Mouse (Mus musculus) cerebral cortex, adult 2 months (tissue): ENCODE results near the gene Ccdc114.

Experiments used
- WGBS: fragments of 180-500 bp; shearing (Covaris S2); methylation state at CpG from one replicate; pipeline ENCODE4 v1.1.7; 2018; 5-methylcytosine and 5-hydroxymethylcytosine counted together

Ccdc114 gene

DNA sequence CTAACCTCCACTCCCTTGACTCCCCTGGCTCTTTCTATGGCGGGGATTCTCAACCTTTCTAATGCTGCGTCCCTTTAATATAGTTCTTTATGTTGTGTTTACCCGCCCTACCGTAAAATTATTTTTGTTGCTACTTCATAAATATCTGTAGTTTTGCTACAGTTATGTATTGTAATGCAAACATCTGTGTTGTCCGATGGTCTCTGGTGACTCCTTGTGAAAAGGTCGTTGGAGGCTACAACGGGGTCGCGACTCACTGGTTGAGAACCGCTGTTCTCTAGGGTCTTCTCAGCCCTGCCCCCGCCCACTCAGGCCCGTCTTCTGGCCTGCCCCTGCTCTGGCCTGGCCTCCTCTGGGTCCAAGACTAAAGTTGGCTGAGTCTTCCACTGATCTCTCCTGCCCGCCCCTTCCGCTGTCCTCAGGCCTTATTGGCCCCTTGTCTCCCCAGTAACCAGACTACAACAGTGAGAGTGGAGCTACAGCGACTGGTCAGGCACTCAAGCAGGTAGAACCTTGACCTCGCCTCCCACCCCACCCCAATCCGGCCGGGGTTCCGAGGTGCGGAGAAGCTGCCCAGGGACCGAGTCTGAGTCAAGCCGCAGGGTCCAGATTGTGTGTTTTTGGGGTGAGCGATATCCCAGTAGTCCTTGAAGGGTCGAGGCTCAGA is at the start of gene Ccdc114:
Gene Ccdc114 (plus strand): TSS at position 311 of the 667 bp plus-strand sequence.
- WGBS, result 12% methylated on average over 24 of the region's 24 CpGs

DNA sequence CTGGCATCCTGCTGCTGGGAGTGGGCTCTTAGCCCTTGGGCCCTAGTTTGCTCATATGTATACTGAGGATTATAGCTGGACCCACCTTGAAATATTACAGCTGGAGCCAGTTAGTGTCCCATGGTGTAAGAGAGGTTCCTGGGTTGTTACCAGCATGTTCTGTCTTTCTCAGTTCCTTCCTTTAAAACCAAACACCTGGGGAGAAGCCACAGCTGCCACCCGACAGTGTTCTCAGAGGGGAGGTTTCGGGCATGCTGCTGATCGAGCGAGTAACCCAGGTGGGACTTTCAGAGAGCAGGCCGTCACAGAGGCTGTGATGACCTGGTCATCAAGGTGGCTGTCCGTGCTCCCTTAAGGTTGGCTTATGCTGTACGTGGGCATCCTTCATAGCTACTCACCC is 47.0 kb upstream of the Ccdc114 start:
- 98% methylated on average over 7 of the region's 7 CpGs for WGBS

DNA sequence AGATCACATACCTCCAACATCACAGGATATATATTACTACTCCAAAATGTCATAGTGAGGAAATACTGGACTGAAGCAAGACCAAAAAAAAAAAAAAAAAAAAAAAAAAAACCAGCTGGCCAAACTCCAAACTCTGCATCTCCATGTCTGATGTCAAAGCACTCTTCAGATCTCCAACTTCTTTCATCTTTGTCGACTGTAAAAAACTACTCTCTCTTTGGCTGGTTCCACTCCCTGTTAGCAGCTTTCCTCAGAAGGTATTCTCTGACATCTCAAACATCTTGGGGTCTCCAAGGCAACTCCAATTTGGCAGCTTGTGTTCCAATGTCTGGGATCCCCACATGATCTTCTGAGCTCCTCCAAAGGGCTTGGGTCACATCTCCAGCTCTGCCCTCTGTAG is 45.6 kb upstream of the Ccdc114 start, which contains the start of gene Grin2d:
Gene Grin2d (minus strand): TSS at position 101 of the 400 bp plus-strand sequence.
- 72% methylated on average over 1 of the region's 1 CpGs for WGBS

DNA sequence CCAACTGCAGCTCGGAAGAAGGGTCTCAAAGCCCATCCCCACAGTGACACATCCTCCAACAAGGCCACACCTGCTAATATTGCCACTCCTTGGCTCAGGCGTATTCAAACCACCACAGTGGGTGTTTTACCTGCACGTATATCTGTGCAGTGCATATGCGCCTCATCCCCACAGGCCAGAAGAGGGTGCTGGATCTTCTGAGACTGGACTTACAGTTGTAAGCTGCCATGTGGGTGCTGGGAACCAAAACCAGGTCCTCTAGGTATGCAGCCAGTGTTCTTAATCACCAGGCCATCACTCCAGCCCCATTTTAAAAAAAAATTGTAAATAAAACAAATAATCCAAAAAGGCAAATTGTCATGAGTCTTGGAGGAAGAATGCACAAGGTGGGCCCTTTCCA is 43.3 kb upstream of the Ccdc114 start:
- WGBS, result 98% methylated on average over 4 of the region's 4 CpGs

DNA sequence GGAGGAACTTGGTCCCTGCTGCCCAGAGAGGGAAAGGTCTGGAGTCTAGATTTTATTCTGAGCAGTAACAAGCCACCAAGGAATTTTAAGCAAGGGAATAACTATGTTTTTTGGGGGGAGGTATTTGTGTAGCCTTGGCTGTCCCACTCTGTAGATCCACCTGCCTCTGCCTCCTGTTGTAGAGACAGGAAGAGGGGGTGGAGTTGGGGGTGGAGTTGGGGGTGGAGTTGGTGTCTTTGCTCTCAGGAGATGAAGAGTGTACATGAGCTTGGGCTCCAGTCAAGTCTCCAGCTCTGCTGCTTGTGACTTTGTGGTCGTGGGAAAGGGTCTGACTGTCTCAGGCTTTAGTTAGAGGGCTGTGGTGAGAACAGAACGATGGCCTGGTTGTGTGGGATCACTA is 42.9 kb upstream of the Ccdc114 start:
- 86% methylated on average over 2 of the region's 2 CpGs for WGBS

DNA sequence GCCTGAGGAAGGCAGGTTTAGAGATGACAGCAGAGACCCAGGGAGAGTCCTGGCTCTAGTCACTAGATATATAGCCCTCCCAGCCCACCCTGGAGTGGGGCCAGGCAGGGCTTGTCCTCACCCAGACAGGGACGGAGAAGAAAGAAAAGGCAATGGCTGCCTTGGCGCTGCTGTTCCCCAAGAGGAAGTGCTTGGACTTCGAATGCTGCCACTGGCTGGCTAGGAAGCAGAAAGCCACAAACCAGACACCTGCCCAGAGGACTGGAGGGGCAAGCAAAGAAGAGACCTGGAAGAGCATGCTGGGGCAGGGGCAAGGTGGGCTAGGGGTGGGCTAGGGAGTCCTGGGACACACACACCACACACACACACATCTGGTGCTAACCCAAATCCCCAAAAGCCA is 36.6 kb upstream of the Ccdc114 start:
- WGBS, result 52% methylated on average over 3 of the region's 3 CpGs

DNA sequence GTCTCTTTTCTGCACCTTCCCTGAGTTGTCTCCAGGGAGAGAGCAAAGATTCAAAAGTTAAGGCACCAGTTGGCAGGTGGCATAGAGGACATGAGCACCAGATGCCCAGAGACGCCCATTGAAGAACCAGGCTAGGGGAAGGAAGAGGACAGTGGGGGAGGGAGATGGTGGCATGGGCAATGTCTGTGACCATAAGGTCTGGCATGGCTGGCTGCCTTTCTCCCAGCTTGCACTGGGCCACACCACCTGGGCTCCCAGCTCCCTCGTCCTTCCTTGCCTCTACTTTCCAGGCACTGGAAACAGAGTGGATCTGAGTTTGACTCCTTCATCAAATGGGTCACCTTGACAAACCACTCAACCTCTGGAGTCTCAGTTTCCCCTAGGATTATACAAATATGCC is 31.2 kb upstream of the Ccdc114 start:
- WGBS, result 78% methylated on average over 2 of the region's 2 CpGs

DNA sequence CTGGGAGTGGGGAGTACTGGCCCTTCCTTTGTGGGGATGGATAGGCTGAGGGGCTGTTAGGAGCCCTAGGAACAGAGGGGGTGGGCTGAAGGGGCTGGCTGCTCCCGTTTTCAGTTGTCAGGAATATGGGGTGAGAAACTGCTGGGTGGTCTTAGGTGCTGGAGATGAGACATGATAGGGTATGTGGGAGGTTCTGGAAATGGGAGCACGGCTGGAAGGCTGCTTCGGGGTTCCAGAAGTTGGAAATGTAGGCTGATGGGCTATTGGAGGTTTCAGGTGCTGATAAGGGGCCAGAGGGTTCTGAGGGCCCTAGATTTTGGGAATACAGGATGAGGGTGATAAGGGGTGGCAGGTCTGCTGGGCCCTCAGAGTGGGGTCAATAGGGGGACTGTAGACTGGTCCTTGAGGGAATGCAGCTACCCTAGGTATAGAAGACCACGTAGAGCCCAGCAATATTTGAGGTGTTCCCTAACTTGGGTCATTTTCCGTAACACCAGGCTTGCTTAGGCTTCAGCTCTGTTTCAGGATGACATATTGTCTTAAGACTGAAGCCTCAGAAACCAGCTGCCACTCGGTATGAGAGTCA is 27.8 kb upstream of the Ccdc114 start:
- 74% methylated on average over 6 of the region's 6 CpGs for WGBS

DNA sequence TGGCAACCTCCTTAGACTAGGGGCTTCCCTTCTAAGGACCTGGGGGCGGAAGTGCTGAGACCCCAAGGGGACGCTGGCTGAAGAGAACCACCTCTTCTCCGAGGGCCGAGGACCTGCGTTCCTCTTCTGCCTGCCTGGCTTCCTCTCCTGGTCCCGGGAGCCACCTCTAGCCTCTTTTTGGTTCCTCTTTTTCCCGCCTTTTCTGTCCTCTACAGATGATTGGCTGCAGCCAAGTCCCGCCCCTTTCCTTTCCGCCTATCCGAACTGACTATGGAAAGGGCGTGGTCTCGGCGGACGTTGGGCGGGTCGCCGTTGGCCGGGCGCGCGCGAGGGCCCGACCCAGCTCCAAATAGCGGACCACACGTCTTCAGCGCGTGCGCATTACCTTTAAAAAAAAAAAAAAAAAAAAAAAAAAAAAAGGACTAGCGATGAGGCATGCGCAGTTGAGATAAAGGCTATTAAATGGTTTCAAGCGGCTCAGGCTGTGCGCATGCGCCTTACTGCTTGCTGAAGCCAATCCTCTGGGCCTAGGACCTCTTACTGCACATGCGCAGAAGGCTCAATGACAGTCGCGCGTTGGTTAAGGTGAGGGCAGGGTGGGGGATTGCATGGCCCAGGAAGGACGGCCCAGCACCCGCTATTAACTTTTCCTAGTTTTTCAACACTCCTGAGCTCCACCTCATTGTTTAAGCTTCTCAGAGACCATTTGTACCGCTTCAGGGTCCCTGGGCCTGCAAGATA is 27.2 kb upstream of the Ccdc114 start, which contains the start of the genes Syngr4 and Tmem143:
Gene Syngr4 (minus strand): TSS at position 198 of the 741 bp plus-strand sequence.
Gene Tmem143 (plus strand): TSS at position 425 of the 741 bp plus-strand sequence.
- WGBS, result under 1% methylated on average over 40 of the region's 40 CpGs

DNA sequence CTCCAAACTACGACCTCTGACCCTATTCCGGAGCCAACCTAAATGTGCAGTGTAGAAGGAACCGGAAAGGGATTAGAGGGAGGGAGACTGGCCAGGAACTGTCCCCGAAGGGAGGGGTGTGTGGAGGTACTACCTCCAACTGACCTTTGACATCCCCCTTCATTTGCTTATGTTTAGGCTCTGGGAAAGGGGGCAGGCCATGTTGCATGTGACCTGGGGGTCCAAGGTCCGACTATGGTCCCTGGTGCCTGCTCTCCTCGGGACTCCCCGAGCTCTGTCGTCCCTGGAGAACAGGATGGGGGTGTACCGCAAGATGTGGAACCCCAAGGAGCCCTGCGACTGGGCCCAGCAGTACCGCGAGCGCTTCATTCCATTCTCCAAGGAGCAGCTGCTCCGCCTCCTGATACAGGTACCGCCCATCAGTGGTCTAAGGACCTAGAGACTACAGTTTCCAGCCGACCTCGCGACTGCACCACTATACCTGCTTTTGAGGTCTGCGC is 26.6 kb upstream of the Ccdc114 start:
- WGBS, result 2% methylated on average over 19 of the region's 19 CpGs

DNA sequence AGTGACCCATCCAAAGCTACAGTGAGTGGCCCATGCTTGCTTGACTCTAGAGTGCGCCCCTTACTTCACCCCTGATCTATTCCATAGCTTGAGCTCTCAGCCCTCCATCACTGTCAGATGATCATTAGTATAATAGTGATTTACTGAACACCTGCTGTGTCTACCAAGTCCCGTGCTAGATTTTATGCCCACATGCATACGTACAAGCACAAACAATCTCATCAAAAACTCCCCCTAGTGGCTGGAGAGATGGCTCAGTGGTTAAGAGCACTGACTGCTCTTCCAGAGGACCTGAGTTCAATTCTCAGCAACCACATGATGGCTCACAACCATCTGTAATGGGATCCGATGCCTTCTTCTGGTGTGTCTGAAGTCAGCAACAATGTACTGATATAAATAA is 25.7 kb upstream of the Ccdc114 start:
- WGBS, result 52% methylated on average over 4 of the region's 4 CpGs

DNA sequence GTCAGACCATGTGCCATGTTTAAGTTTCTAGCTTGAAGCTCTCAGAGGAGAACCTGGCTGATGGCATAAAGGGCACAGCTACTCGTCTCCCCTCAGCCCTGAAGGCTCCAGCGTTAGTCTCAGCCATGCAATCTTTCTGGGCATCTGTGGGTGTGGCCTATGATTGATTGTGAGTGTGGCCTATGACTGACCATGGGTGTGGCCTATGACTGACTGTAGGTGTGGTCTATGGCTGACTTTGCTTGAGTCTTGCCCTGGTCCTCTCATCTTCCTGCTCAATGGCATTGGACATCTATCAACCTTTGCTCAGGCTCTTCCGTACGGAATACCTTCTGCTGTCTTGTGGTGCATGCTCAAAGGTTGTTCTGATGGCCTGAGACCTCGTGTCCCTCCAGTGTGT is 22.3 kb upstream of the Ccdc114 start:
- WGBS, result 78% methylated on average over 5 of the region's 5 CpGs

DNA sequence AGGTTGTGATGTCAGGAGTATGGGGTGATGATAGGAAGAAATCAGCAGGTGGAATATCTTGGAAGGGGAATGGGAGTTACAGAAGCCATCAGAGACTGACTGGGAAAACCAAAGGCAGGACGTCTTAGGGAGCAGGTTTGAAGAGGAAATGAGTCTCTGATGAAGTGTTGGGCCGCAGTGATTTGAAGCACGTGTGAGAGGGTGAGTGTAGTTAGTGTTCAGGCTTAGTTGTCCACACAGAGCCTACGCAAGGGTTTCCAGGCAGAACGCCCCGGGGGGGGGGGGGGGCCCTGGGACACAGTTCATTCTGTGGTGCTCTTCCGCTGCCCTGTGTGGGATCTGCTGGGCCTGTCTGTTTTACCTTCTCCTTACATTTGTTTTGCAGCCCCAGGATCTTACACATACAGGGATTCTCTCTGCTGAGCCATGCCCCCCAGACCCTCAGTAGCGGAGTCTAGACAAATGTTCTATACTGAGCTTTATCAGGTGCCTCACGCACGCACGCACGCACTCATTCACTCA is 21.3 kb upstream of the Ccdc114 start:
- 80% methylated on average over 12 of the region's 12 CpGs for WGBS

DNA sequence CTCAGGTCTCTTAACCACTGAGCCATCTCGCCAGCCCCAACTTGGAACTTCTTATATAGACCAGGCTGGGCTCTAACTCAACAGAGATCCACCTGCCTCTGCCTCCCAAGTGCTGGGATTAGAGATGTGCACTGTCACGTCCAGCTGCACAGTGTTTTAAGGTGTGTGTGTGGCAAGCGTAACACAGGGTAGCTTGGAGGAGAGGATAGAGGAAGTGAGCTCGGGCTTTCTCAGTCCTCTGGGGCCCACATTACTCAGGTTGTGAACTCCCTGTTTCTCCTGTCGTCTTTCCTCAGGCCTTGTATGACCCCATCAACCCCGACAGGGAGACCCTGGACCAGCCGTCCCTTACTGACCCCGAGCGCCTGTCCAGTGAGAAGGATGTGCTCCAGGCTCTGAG is 17.2 kb upstream of the Ccdc114 start:
- WGBS, result 94% methylated on average over 9 of the region's 9 CpGs

DNA sequence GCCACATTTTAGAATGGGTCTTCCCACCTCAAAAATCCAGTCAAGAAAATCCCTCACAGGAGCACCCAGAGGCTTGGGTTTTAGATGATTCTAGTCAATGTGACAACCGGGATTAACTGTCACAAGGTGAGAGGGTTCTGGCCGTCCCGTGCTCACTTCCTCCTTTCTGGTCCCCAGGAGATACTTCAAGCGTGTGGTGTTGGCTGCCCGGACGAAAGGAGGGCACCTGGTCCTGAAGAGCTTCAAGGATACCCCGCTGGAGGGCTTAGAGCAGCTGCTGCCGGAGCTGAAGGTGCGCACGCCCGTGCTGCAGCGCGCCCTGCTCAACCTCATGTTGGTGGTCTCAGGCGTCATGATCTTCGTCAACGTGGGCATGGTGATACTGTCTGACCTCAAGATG is 14.7 kb upstream of the Ccdc114 start:
- WGBS, result 96% methylated on average over 16 of the region's 16 CpGs

DNA sequence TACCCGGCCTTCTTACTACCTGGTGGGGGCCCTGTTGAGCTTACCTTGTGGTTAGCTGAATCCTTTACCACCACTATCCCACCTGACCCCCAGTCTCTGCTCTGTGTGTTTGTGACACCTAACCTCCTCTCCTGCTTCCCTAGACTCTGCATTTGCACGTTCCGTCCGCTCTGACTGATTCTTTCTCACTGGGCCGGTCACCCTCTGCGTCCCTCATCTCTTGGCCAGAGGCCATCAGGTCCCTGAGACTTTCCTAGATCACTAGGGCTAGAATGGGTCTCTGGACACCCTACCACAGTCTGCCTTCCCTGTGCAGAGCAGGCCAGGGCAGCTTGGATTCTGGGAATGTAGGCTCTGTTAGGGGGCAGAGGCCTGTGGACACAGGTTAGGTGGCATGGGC is 9.8 kb upstream of the Ccdc114 start:
- WGBS, result 86% methylated on average over 6 of the region's 6 CpGs

DNA sequence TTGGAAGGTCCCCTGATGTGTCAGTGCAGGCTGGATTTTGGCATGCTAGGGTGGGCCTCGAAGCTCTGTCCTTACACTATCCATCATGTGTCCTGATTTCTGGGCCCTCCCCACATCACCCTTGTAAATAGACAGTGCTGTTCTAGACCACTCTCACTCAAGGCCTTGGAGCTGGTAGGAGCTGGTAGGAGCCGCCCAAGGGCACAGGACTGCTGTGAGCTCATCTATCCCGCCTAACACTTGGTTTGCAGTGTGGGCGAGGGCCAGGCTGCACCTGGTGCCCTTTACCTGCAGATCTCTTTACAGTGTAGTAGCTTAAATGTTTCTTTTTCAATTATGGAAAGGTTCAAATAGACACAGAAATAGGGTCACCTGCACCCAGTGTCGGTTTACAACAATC is 8.9 kb upstream of the Ccdc114 start:
- 90% methylated on average over 5 of the region's 5 CpGs for whole genome bisulfite sequencing

DNA sequence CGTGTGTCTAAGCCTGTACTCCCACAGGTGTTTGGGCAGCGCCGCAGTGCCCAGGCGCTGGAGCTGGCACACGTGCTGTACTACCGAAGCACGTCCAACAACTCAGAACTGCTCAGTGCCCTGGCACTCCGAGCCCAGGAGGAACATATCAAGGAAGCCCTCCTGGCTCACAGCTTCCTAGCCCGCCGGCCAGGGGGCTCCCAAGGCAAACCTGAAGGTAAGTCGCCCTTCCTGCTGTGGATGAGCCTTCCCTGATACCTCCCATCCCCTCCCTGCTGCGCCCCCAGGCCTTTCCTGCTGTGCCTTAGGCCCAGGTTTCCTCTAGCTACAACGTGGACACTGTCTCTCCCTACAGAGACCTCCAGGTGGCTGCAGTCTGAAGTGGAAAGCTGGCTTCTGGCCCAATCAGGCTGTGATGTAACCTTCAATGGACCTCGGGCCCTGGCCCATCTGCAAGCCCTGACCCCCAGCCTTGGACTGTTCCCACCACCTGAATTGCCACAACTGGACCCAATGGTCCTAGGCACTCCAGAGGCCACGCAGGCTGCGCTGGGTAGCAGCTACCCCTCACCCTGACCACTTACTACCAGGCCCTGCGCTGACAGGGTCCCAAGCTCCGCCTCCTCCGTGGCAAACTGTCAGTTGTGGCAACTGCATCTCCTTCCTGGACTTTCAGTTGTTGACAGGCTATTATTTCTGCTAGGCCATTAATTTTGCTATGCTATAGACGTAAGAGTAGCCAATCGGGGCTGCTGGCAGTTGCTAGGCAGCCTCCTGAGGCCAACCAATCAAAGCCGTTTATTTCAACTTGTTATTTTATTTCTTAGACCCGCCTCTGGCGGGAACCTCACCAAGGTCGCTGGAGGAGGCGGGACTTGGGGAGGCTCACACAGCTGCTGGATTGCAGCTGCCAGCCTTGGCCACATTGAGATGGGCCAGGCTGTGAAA is 7.5 kb upstream of the Ccdc114 start:
- 30% methylated on average over 26 of the region's 26 CpGs for whole genome bisulfite sequencing

DNA sequence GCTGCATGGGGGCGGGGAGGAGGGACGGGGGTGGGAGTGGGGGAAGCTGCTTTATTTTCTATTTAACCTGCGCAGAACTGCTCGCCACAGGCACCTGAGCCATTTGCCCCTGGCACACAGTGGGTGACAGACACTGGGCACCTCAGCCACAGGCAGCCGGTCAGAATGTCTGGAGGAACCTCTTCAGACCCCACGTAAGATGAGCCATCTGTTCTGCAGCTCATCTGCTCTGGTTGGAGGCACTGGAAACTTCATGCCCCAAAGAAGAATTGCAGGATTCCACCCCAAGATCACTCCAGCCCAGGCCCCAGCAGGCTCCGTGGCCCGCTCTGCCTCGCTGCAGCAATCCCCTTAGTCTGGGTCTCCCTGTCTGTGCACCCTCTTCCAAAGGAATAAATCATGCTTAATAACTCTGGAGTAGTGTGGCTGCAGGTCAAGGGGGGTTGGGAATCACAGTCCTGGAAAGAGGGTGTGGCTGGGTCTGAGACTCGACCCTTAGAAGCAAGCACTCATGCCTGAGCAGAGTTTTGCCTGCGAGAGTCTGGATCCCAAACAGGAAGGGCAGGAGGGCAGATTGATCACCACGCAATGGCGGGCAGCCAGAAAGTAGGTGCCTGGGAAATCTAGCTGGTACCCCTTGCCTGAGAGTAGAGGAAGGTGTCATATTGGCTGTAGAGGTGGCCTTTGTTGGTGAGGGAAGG is 6.7 kb upstream of the Ccdc114 start:
- WGBS, result 39% methylated on average over 13 of the region's 13 CpGs

DNA sequence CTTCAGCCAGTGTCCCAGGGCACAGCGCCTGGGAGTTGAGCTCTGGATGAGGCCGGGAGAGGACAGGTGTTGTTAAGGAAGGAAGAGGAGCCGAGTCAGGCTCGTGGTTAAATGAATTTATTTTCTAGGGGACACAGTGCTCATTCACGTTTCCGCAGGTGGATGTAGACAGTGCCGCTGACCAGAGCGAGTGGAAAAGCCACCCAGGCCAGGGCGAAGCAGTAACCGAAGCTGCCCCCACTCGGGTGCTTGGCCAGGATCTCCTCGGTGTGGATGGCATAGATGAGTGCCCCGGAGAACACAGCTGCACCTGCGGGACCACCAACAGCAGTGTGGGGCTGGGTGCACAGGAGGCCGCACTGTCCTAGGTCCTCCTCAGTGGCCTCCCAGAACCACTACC is 5.9 kb upstream of the Ccdc114 start:
- WGBS, result 91% methylated on average over 15 of the region's 15 CpGs
